Mouse (Mus musculus) MEL (cell line): ENCODE results near the gene Oscar. TPM values are rescaled to one million over a fixed set of nuclear protein-coding genes. Genes with fewer than 3 reads are reported as not detected.
A peak's percentile ranks its signal among the peaks of the same experiment; 100 is the strongest.

Experiments
- DNase-seq: peaks from one replicate; pipeline ENCODE4 v3.0.0; 2011; ENCODE audit warnings: low read depth, low spot score
- H3K27ac ChIP-seq: 2 replicates; pipeline ENCODE4 v1.5.1; 2012; ENCODE audit warnings: low read depth, mild to moderate bottlenecking, control low read depth, low read length, moderate library complexity; ENCODE audit not compliant: control insufficient read depth
- H3K27me3 ChIP-seq, 2 experiments: fragments of 150-350 bp in 1 of 2; sonication (generic) in 1 of 2; 2 replicates each; pipeline ENCODE4 v1.6.1; 2012; ENCODE audit warnings: low read length in 2 of 2, mild to moderate bottlenecking in 2 of 2, improper control_type of control experiment in 1 of 2, moderate library complexity in 1 of 2; ENCODE audit not compliant: insufficient read depth in 2 of 2, control insufficient read depth in 1 of 2
- H3K36me3 ChIP-seq, 2 experiments: 2 replicates each; pipeline ENCODE4 v1.6.1; 2012 to 2014; ENCODE audit warnings: low read length in 2 of 2, improper control_type of control experiment in 1 of 2, inconsistent platforms in 1 of 2, mild to moderate bottlenecking in 1 of 2; ENCODE audit not compliant: insufficient read depth in 2 of 2, control insufficient read depth in 1 of 2
- H3K4me1 ChIP-seq, 2 experiments: fragments of 150-350 bp in 1 of 2; sonication (generic) in 1 of 2; 2 replicates each; pipeline ENCODE4 v1.6.1; 2012; ENCODE audit warnings: low read length in 2 of 2, improper control_type of control experiment in 1 of 2, mild to moderate bottlenecking in 1 of 2; ENCODE audit not compliant: insufficient read depth in 2 of 2, control insufficient read depth in 1 of 2
- H3K4me3 ChIP-seq, 2 experiments: fragments of 150-350 bp in 1 of 2; sonication (generic) in 1 of 2; 2 replicates each; pipeline ENCODE4 v1.5.1; 2012; ENCODE audit warnings: low read depth in 2 of 2, low read length in 2 of 2, mild to moderate bottlenecking in 2 of 2, moderate library complexity in 2 of 2, control low read depth in 1 of 2, improper control_type of control experiment in 1 of 2; ENCODE audit not compliant: control insufficient read depth in 1 of 2, insufficient read depth in 1 of 2
- H3K79me2 ChIP-seq: 2 replicates; pipeline ENCODE4 v1.6.1; 2012; ENCODE audit warnings: mild to moderate bottlenecking, low read length, moderate library complexity; ENCODE audit not compliant: control insufficient read depth, poor library complexity, insufficient read depth
- H3K9ac ChIP-seq: 2 replicates; pipeline ENCODE4 v1.6.1; 2012; ENCODE audit warnings: low read depth, mild to moderate bottlenecking, control low read depth, low read length, moderate library complexity; ENCODE audit not compliant: control insufficient read depth, poor library complexity, severe bottlenecking
- H3K9me3 ChIP-seq: fragments of 150-350 bp; sonication (generic); replicated peaks from 2 replicates; pipeline ENCODE4 v1.6.1; 2012; ENCODE audit warnings: mild to moderate bottlenecking, low read length, improper control_type of control experiment, moderate library complexity; ENCODE audit not compliant: insufficient read depth
- CTCF ChIP-seq, 3 experiments: IDR thresholded peaks in 2 of 3; conservative IDR thresholded peaks in 1 of 3; 2 replicates each; pipeline ENCODE4 v1.5.1; 2011 to 2012; ENCODE audit warnings: low read length in 3 of 3, low read depth in 2 of 3, mild to moderate bottlenecking in 2 of 3, improper control_type of control experiment in 1 of 3, inconsistent platforms in 1 of 3, mixed read lengths in 1 of 3, moderate library complexity in 1 of 3; ENCODE audit not compliant: control insufficient read depth in 1 of 3, insufficient read depth in 1 of 3, poor library complexity in 1 of 3, severe bottlenecking in 1 of 3
- ELF1 ChIP-seq: IDR thresholded peaks from 2 replicates; pipeline ENCODE4 v1.6.1; 2014; ENCODE audit warnings: low read depth, mild to moderate bottlenecking, inconsistent platforms, low read length, improper control_type of control experiment, moderate library complexity
- ETS1 ChIP-seq: IDR thresholded peaks from 2 replicates; pipeline ENCODE4 v1.6.1; 2012; ENCODE audit warnings: low read depth, mild to moderate bottlenecking, inconsistent platforms, low read length, improper control_type of control experiment, moderate library complexity
- GABPA ChIP-seq: IDR thresholded peaks from 2 replicates; pipeline ENCODE4 v1.6.1; 2012; ENCODE audit warnings: low read depth, mild to moderate bottlenecking, inconsistent platforms, low read length, improper control_type of control experiment, moderate library complexity
- HCFC1 ChIP-seq: IDR thresholded peaks from 2 replicates; pipeline ENCODE4 v1.6.1; 2012; ENCODE audit warnings: low read depth, mild to moderate bottlenecking, inconsistent platforms, low read length, improper control_type of control experiment, moderate library complexity
- JUND ChIP-seq: IDR thresholded peaks from 2 replicates; pipeline ENCODE4 v1.6.1; 2011; ENCODE audit warnings: low read depth, mild to moderate bottlenecking, improper control_type of control experiment, low read length
- KAT2A ChIP-seq: conservative IDR thresholded peaks from 2 replicates; pipeline ENCODE4 v1.6.1; 2012; ENCODE audit warnings: low read depth, low read length, improper control_type of control experiment, inconsistent platforms
- MAFK ChIP-seq: IDR thresholded peaks from 2 replicates; pipeline ENCODE4 v1.6.1; 2011; ENCODE audit warnings: low read depth, mild to moderate bottlenecking, low read length, improper control_type of control experiment, borderline replicate concordance
- MAX ChIP-seq: IDR thresholded peaks from 2 replicates; pipeline ENCODE4 v1.6.1; 2011; ENCODE audit warnings: low read length, improper control_type of control experiment
- MXI1 ChIP-seq: IDR thresholded peaks from 2 replicates; pipeline ENCODE4 v1.6.1; 2011; ENCODE audit warnings: mild to moderate bottlenecking, low read depth, low read length, improper control_type of control experiment
- MYC ChIP-seq: IDR thresholded peaks from 2 replicates; pipeline ENCODE4 v1.6.1; 2011; ENCODE audit warnings: low read depth, mild to moderate bottlenecking, low read length, improper control_type of control experiment, moderate library complexity
- NRF1 ChIP-seq: IDR thresholded peaks from 2 replicates; pipeline ENCODE4 v1.6.1; 2014; ENCODE audit warnings: low read depth, mild to moderate bottlenecking, inconsistent platforms, low read length, improper control_type of control experiment, moderate library complexity; ENCODE audit not compliant: poor library complexity, insufficient read depth, severe bottlenecking
- POLR2A ChIP-seq, 2 experiments: IDR thresholded peaks; 2 replicates each; pipeline ENCODE4 v1.6.1; 2011 to 2012; ENCODE audit warnings: low read length in 2 of 2, mild to moderate bottlenecking in 2 of 2, control low read depth in 1 of 2, improper control_type of control experiment in 1 of 2, low read depth in 1 of 2, moderate library complexity in 1 of 2; ENCODE audit not compliant: control insufficient read depth in 1 of 2, insufficient read depth in 1 of 2, poor library complexity in 1 of 2
- RAD21 ChIP-seq: IDR thresholded peaks from 2 replicates; pipeline ENCODE4 v1.6.1; 2011; ENCODE audit warnings: mild to moderate bottlenecking, low read depth, low read length, improper control_type of control experiment
- SIN3A ChIP-seq: IDR thresholded peaks from 2 replicates; pipeline ENCODE4 v1.6.1; 2012; ENCODE audit warnings: low read length, improper control_type of control experiment, inconsistent platforms
- TAL1 ChIP-seq: IDR thresholded peaks from 2 replicates; pipeline ENCODE4 v1.6.1; 2012; ENCODE audit warnings: mild to moderate bottlenecking, inconsistent platforms, low read length, moderate library complexity, mixed read lengths
- TBP ChIP-seq: IDR thresholded peaks from 2 replicates; pipeline ENCODE4 v1.8.0; 2011; ENCODE audit warnings: low read depth, low read length, improper control_type of control experiment
- UBTF ChIP-seq: IDR thresholded peaks from 2 replicates; pipeline ENCODE4 v1.6.1; 2012; ENCODE audit warnings: low read depth, mild to moderate bottlenecking, inconsistent platforms, low read length, improper control_type of control experiment, moderate library complexity, borderline replicate concordance; ENCODE audit not compliant: insufficient read depth
- USF2 ChIP-seq, 2 experiments: IDR thresholded peaks; 2 replicates each; pipeline ENCODE4 v1.6.1; 2011 to 2012; ENCODE audit warnings: improper control_type of control experiment in 2 of 2, low read length in 2 of 2, borderline replicate concordance in 1 of 2, inconsistent platforms in 1 of 2, low read depth in 1 of 2, mild to moderate bottlenecking in 1 of 2; ENCODE audit not compliant: insufficient read depth in 1 of 2
- ZKSCAN1 ChIP-seq: IDR thresholded peaks from 2 replicates; pipeline ENCODE4 v1.6.1; 2012; ENCODE audit warnings: low read depth, mild to moderate bottlenecking, inconsistent platforms, low read length, improper control_type of control experiment, moderate library complexity
- ZNF384 ChIP-seq: IDR thresholded peaks from 2 replicates; pipeline ENCODE4 v1.6.1; 2012; ENCODE audit warnings: low read depth, mild to moderate bottlenecking, inconsistent platforms, low read length, improper control_type of control experiment
- polyA plus RNA-seq, 2 experiments: library from polyadenylated mRNA; stranded (reverse) in 1 of 2; unstranded in 1 of 2; fragments of >175 nt in 1 of 2; fragments of >200 nt in 1 of 2; gene quantifications; 2 replicates each; pipeline versions ENCODE4 v1.2.1 to v1.2.4; 2012; ENCODE audit warnings: low replicate concordance in 2 of 2, low read depth in 1 of 2; ENCODE audit not compliant: insufficient read length in 2 of 2, insufficient read depth in 1 of 2, missing spikeins in 1 of 2
- total RNA-seq: library from RNA; depleted of rRNA; stranded (reverse); fragments of 300-350 nt; gene quantifications from 2 replicates; pipeline ENCODE4 v1.2.3, GENCODE M21; 2012; rRNA removed

The Oscar gene
- total and polyA plus RNA-seq, 3 experiments: not detected

DNA sequence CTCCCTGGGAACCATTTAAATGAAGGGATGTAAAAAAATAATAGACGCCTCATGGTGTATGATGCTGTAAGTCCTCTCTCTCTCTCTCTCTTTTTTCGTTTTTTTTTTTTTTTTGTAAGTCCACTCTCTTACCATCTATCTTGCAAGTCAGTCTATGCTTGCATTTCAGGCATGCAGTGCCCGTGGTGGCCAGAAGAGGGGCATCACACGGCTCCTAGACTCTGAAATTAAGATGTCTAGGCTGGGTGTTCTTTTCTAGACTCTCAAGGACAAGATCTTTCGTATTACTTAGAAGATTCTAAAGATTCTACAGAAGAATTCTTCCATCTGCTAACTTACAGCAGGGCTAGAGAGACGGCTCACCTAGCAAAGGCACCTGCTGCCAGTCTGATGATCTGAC lies 46.2 kb downstream of the Oscar start:
- DNase-seq: no peak
- Histone ChIP-seq H3K36me3 (peaks cover 0 to 12% of the 10 kb centered on the region in 2 experiments; a peak in 2 of 4 replicates), H3K27me3 (no peaks in the 10 kb centered on the region), H3K4me1 (peaks cover 6 to 13% of the 10 kb centered on the region in 2 experiments; a peak in 3 of 4 replicates), H3K4me3 (no peak overlapping the region), H3K79me2 (no peaks in the 10 kb centered on the region), H3K9me3 (no peaks in the 10 kb centered on the region), H3K9ac (no peak overlapping the region), H3K27ac (no peak overlapping the region)
- TF ChIP-seq CTCF (IDR thresholded peaks at IDR 0.05 in 2 of 3, conservative IDR thresholded peaks at IDR 0.05 in 1 of 3; ENCODE audit: control insufficient read depth in 1 of 3, insufficient read depth in 1 of 3, low read depth in 2 of 3, low read length in 3 of 3, poor library complexity in 1 of 3, severe bottlenecking in 1 of 3) (peak in 1 of 3 experiments; percentile 11; a peak in 1 of 6 replicates), JUND (no peak)

GRCm38 (mm10) chr7:3567336-3567735 lies 48.6 kb downstream of the Oscar start:
- H3K79me2 ChIP-seq: no peaks in the 10 kb centered on the region
- TF ChIP-seq NRF1: no peak
- no peak for TF ChIP-seq USF2 (IDR thresholded peaks at IDR 0.05; ENCODE audit: borderline replicate concordance in 1 of 2, insufficient read depth in 1 of 2, low read depth in 1 of 2, low read length in 2 of 2)
- TF ChIP-seq ETS1: no peak
- no peak for TF ChIP-seq MAX
- TF ChIP-seq ZNF384: no peak
- TF ChIP-seq HCFC1: no peak
- no peak for TF ChIP-seq ELF1
- no peak for TF ChIP-seq JUND
- no peak for TF ChIP-seq ZKSCAN1
- TF ChIP-seq RAD21: no peak
- TF ChIP-seq TBP: no peak
- TF ChIP-seq GABPA: no peak
- no peak for TF ChIP-seq SIN3A
- TF ChIP-seq POLR2A (IDR thresholded peaks at IDR 0.05; ENCODE audit: control insufficient read depth in 1 of 2, insufficient read depth in 1 of 2, low read depth in 1 of 2, low read length in 2 of 2, poor library complexity in 1 of 2): no peak
- TF ChIP-seq TAL1: no peak
- TF ChIP-seq MAFK: no peak
- TF ChIP-seq UBTF: no peak
- TF ChIP-seq MYC: no peak
- TF ChIP-seq KAT2A: no peak
- TF ChIP-seq MXI1: no peak
- TF ChIP-seq, all 39 proteins: peak for 0
- H3K9me3 ChIP-seq: no peaks in the 10 kb centered on the region
- H3K36me3 ChIP-seq: peaks cover 0 to 4% of the 10 kb centered on the region in 2 experiments; a peak in 2 of 4 replicates
- no peak overlapping the region for H3K9ac ChIP-seq
- peaks cover 3 to 5% of the 10 kb centered on the region in 2 experiments; a peak in 2 of 4 replicates for H3K4me1 ChIP-seq
- no peaks in the 10 kb centered on the region for H3K27me3 ChIP-seq
- H3K27ac ChIP-seq: no peak overlapping the region
- no peak overlapping the region for H3K4me3 ChIP-seq
- DNase-seq: no peak

Other genes starting within 250 kb of the Oscar start
- gene Cacng8, start 225.5 kb downstream of the Oscar start, total RNA-seq: 4.6 and 5.6 TPM in 2 replicates
- 1 to 10 TPM in 1 of 2 experiments, not detected in 1; 9.2 TPM for gene Cacng8, start 225.5 kb downstream of the Oscar start, polyA plus RNA-seq
- not detected in 2 replicates for gene Cacng6, start 192.0 kb downstream of the Oscar start, total RNA-seq
- gene Cacng6, start 192.0 kb downstream of the Oscar start, polyA plus RNA-seq: under 1 TPM in 1 of 2 experiments, not detected in 1; 0.08 TPM
- 1.7 and 1.9 TPM in 2 replicates for gene Tarm1, start 113.5 kb downstream of the Oscar start, total RNA-seq
- 1 to 10 TPM in 1 of 2 experiments, not detected in 1; 1.1 TPM for gene Tarm1, start 113.5 kb downstream of the Oscar start, polyA plus RNA-seq
- 177 and 180 TPM in 2 replicates for gene Ndufa3, start 1.2 kb upstream of the Oscar start, total RNA-seq
- 100 to 1,000 TPM in 1 of 2 experiments, not detected in 1; 246 TPM for gene Ndufa3, start 1.2 kb upstream of the Oscar start, polyA plus RNA-seq
- 35.2 and 42.4 TPM in 2 replicates for gene Tfpt, start 13.8 kb upstream of the Oscar start, total RNA-seq
- gene Tfpt, start 13.8 kb upstream of the Oscar start, polyA plus RNA-seq: 10 to 100 TPM in 1 of 2 experiments, not detected in 1; 50.0 TPM
- 146 and 147 TPM in 2 replicates for gene Prpf31, start 13.8 kb upstream of the Oscar start, total RNA-seq
- 100 to 1,000 TPM; 187 to 334 TPM for gene Prpf31, start 13.8 kb upstream of the Oscar start, polyA plus RNA-seq
- gene Cnot3, start 29.1 kb upstream of the Oscar start, total RNA-seq: 16.9 and 17.4 TPM in 2 replicates
- 100 to 1,000 TPM in 1 of 2 experiments, 10 to 100 TPM in 1; 86.6 to 118 TPM for gene Cnot3, start 29.1 kb upstream of the Oscar start, polyA plus RNA-seq
- 8.3 and 11.0 TPM in 2 replicates for gene Leng1, start 49.7 kb upstream of the Oscar start, total RNA-seq
- gene Leng1, start 49.7 kb upstream of the Oscar start, polyA plus RNA-seq: 10 to 100 TPM in 1 of 2 experiments, not detected in 1; 11.3 TPM
- gene Tmc4, start 61.4 kb upstream of the Oscar start, total RNA-seq: 2.0 and 2.7 TPM in 2 replicates
- 10 to 100 TPM in 1 of 2 experiments, not detected in 1; 16.8 TPM for gene Tmc4, start 61.4 kb upstream of the Oscar start, polyA plus RNA-seq
- gene Tsen34, start 76.7 kb upstream of the Oscar start, total RNA-seq: 16.0 and 17.1 TPM in 2 replicates
- gene Tsen34, start 76.7 kb upstream of the Oscar start, polyA plus RNA-seq: 10 to 100 TPM in 1 of 2 experiments, not detected in 1; 21.7 TPM
- 31.1 and 33.9 TPM in 2 replicates for gene Mboat7, start 77.4 kb upstream of the Oscar start, total RNA-seq
- gene Mboat7, start 77.4 kb upstream of the Oscar start, polyA plus RNA-seq: 100 to 1,000 TPM in 1 of 2 experiments, not detected in 1; 113 TPM
- gene Rps9, start 87.8 kb upstream of the Oscar start, total RNA-seq: 2,912 and 2,921 TPM in 2 replicates
- 1,000 to 10,000 TPM in 1 of 2 experiments, not detected in 1; 2,284 TPM for gene Rps9, start 87.8 kb upstream of the Oscar start, polyA plus RNA-seq
- gene Pirb, start 104.2 kb upstream of the Oscar start, total RNA-seq: 0.12 and 0.20 TPM in 2 replicates
- under 1 TPM in 1 of 2 experiments, not detected in 1; 0.56 TPM for gene Pirb, start 104.2 kb upstream of the Oscar start, polyA plus RNA-seq
- gene Gm15448, start 209.5 kb upstream of the Oscar start, total RNA-seq: not detected in 2 replicates
- under 1 TPM in 1 of 2 experiments, not detected in 1; 0.04 TPM for gene Gm15448, start 209.5 kb upstream of the Oscar start, polyA plus RNA-seq
- gene Pira2, start 228.9 kb upstream of the Oscar start, total RNA-seq: not detected in 2 replicates
- under 1 TPM in 1 of 2 experiments, not detected in 1; 0.07 TPM for gene Pira2, start 228.9 kb upstream of the Oscar start, polyA plus RNA-seq